Mouse (Mus musculus): ENCODE results near the gene Gck.

- TF ChIP-seq CTCF (IDR thresholded peaks at IDR 0.05; ENCODE audit: insufficient read depth, low read depth, low read length): no peak
- no peak for TF ChIP-seq POLR2A (IDR thresholded peaks at IDR 0.05; ENCODE audit: insufficient read depth, low read depth, low read length)
Measured at GRCm38 (mm10) chr11:5979088-5979487, 29.2 kb upstream of the Gck start.
